Mouse (Mus musculus) urinary bladder, postnatal 10 days (tissue): Measurements from ENCODE around the gene Gm48551.

ENCODE experiments used
- DNase-seq: peaks from one replicate; pipeline ENCODE4 v3.0.0; 2022; ENCODE audit warnings: low spot score

Gm48551 gene

GRCm38 (mm10) chr10:81383802-81384604 lies at the start of gene Gm48551, which contains the start of gene Dohh:
Gm48551 (plus strand) TSS chr10:81384466.
Dohh (plus strand) TSS chr10:81384428.
- peak; percentile 98 for DNase-seq

GRCm38 (mm10) chr10:81335393-81336340 lies 48.6 kb upstream of the Gm48551 start:
- DNase-seq = no peak

- DNase-seq = no peak
These were observed 47.7 kb upstream of the Gm48551 start for GRCm38 (mm10) chr10:81336558-81336957.

- DNase-seq = no peak
These were observed 43.5 kb upstream of the Gm48551 start for GRCm38 (mm10) chr10:81340551-81341332.

- no peak for DNase-seq
These were observed 42.8 kb upstream of the Gm48551 start for GRCm38 (mm10) chr10:81341333-81341949.

- DNase-seq = no peak
These were observed 41.4 kb upstream of the Gm48551 start, which contains the start of gene Gipc3 for GRCm38 (mm10) chr10:81342686-81343505. Gipc3 (minus strand) TSS chr10:81343266.

GRCm38 (mm10) chr10:81344421-81345161 lies 39.7 kb upstream of the Gm48551 start:
- DNase-seq = no peak

GRCm38 (mm10) chr10:81345162-81345534 lies 39.1 kb upstream of the Gm48551 start:
- no peak for DNase-seq

GRCm38 (mm10) chr10:81346453-81347067 lies 37.7 kb upstream of the Gm48551 start:
- no peak for DNase-seq

- no peak for DNase-seq
These were observed 35.1 kb upstream of the Gm48551 start for GRCm38 (mm10) chr10:81349146-81349545.

- no peak for DNase-seq
These were observed 34.3 kb upstream of the Gm48551 start for GRCm38 (mm10) chr10:81349961-81350350.

GRCm38 (mm10) chr10:81350351-81351063 lies 33.8 kb upstream of the Gm48551 start, which contains the start of gene Hmg20b:
Hmg20b (minus strand) TSS chr10:81350480.
- peak; percentile 98 for DNase-seq

GRCm38 (mm10) chr10:81351678-81352291 lies 32.5 kb upstream of the Gm48551 start:
- no peak for DNase-seq

- no peak for DNase-seq
These were observed 29.4 kb upstream of the Gm48551 start for GRCm38 (mm10) chr10:81354738-81355477.

GRCm38 (mm10) chr10:81355533-81355932 lies 28.7 kb upstream of the Gm48551 start:
- no peak for DNase-seq

- no peak for DNase-seq
These were observed 27.8 kb upstream of the Gm48551 start for GRCm38 (mm10) chr10:81356352-81356990.
